Mouse (Mus musculus) heart, postnatal 36 days (tissue): Measurements from ENCODE around the gene Gm10401. TPM values are rescaled to one million over a fixed set of nuclear protein-coding genes. Genes with fewer than 3 reads are reported as not detected.
"Not testable (repeated sequence)": the region's sequence is repeated elsewhere in the genome, so short reads cannot be mapped to it uniquely, and the experiment has no call there.

Source experiments
- DNase-seq, 2 experiments: peaks; one replicate each; pipeline ENCODE4 v3.0.0; 2021 to 2022
- intact Hi-C: fragments of 180-260 bp; cut with DNase I; formaldehyde crosslinking; loops from one replicate; pipeline ENCODE4 v1.15.1; 2025
- total RNA-seq, 2 experiments: library from RNA; stranded (reverse); gene quantifications; 2 replicates each; pipeline ENCODE4 v1.2.3; 2021

The Gm10401 gene
- total RNA-seq, 2 experiments from 2014 or later, result not detected

- intact Hi-C loops, result loop anchor here (10.0 kb wide), 1 partner anchor 324 kb away; no protein-coding TSS in a partner anchor
- DNase-seq, result no peak
These were observed 22.9 kb upstream of the Gm10401 start for GRCm38 (mm10) chr5:115120978-115121377.

GRCm38 (mm10) chr5:115118961-115119570 lies 21.0 kb upstream of the Gm10401 start, which contains the start of gene Acads:
TSS of gene Acads (minus strand) at chr5:115119346.
- intact Hi-C loops, result no loop called here
- DNase-seq, result peak; percentile 86 to 91

GRCm38 (mm10) chr5:115117467-115117866 lies 19.4 kb upstream of the Gm10401 start:
- intact Hi-C loops, result no loop called here

GRCm38 (mm10) chr5:115116426-115116825 lies 18.3 kb upstream of the Gm10401 start:
- no peak for DNase-seq
- intact Hi-C loops, result no loop called here

More at GRCm38 (mm10) chr5:115117467-115117866, 19.4 kb upstream of the Gm10401 start:
- no peak for DNase-seq

GRCm38 (mm10) chr5:115114501-115114900 lies 16.4 kb upstream of the Gm10401 start:
- intact Hi-C loops, result no loop called here
- DNase-seq, result no peak

GRCm38 (mm10) chr5:115113244-115113643 lies 15.1 kb upstream of the Gm10401 start:
- DNase-seq, result no peak
- intact Hi-C loops, result no loop called here

- intact Hi-C loops, result no loop called here
- DNase-seq, result no peak
These were observed 13.1 kb upstream of the Gm10401 start for GRCm38 (mm10) chr5:115111156-115111555.

GRCm38 (mm10) chr5:115103253-115103652 lies 5.2 kb upstream of the Gm10401 start:
- DNase-seq, intact Hi-C loops: not testable (repeated sequence)

GRCm38 (mm10) chr5:115102231-115102630 lies 4.1 kb upstream of the Gm10401 start:
- no peak for DNase-seq
- intact Hi-C loops, result no loop called here

- intact Hi-C loops, result no loop called here
- no peak for DNase-seq
These were observed 2.4 kb upstream of the Gm10401 start for GRCm38 (mm10) chr5:115100473-115100872.

GRCm38 (mm10) chr5:115099991-115100390 lies 1.9 kb upstream of the Gm10401 start:
- no peak for DNase-seq
- intact Hi-C loops, result no loop called here

GRCm38 (mm10) chr5:115099530-115099929 lies 1.4 kb upstream of the Gm10401 start:
- intact Hi-C loops, result no loop called here
- DNase-seq, result no peak

GRCm38 (mm10) chr5:115091776-115092175 lies 6.3 kb downstream of the Gm10401 start:
- DNase-seq, result no peak

GRCm38 (mm10) chr5:115091015-115091414 lies 7.1 kb downstream of the Gm10401 start:
- intact Hi-C loops, result no loop called here

More at GRCm38 (mm10) chr5:115091776-115092175, 6.3 kb downstream of the Gm10401 start:
- intact Hi-C loops, result no loop called here

GRCm38 (mm10) chr5:115089592-115090268 lies 8.4 kb downstream of the Gm10401 start:
- no peak for DNase-seq
- intact Hi-C loops, result no loop called here

More at GRCm38 (mm10) chr5:115091015-115091414, 7.1 kb downstream of the Gm10401 start:
- DNase-seq, result no peak

- intact Hi-C loops, result no loop called here
- DNase-seq, result no peak
These were observed 12.4 kb downstream of the Gm10401 start for GRCm38 (mm10) chr5:115085675-115086074.

- intact Hi-C loops, result no loop called here
- DNase-seq, result no peak
These were observed 14.6 kb downstream of the Gm10401 start for GRCm38 (mm10) chr5:115083492-115083891.

GRCm38 (mm10) chr5:115081636-115082035 lies 16.5 kb downstream of the Gm10401 start:
- intact Hi-C loops, result no loop called here

GRCm38 (mm10) chr5:115076144-115076901 lies 21.8 kb downstream of the Gm10401 start:
- peak; percentile 71 to 82 for DNase-seq
- intact Hi-C loops, result loop anchor here (1.0 to 5.0 kb wide), 3 partner anchors 66 to 161 kb away; partner anchors contain the start of genes Pop5 and Sppl3

More at GRCm38 (mm10) chr5:115081636-115082035, 16.5 kb downstream of the Gm10401 start:
- DNase-seq, result no peak

- intact Hi-C loops, result loop anchor here (5.0 kb wide), 1 partner anchor 163 kb away; the partner anchor contains the start of gene Pop5
- DNase-seq, result no peak
These were observed 23.3 kb downstream of the Gm10401 start for GRCm38 (mm10) chr5:115074749-115075148.

GRCm38 (mm10) chr5:115073306-115073705 lies 24.8 kb downstream of the Gm10401 start:
- DNase-seq, intact Hi-C loops: not testable (repeated sequence)
